Mouse (Mus musculus) layer of hippocampus, adult 11-12 months (tissue): ENCODE measurements at regions not wholly inside any gene's neighbourhood (a gene's known extent, or its start where the extent isn't known, plus 50 kb on each side); places are given as distances from the start of the nearest gene placed in this dataset.
A peak's percentile ranks its signal among the peaks of the same experiment; 100 is the strongest.

Experiments
- DNase-seq: peaks from one replicate; pipeline ENCODE4 v3.0.0; 2022; ENCODE audit warnings: low spot score

- no peak for DNase-seq
These were observed 56.4 kb upstream of the Adra2c start for GRCm38 (mm10) chr5:35221451-35222305.

GRCm38 (mm10) chr5:35216271-35216670 is 61.8 kb upstream of the Adra2c start:
- DNase-seq = no peak

GRCm38 (mm10) chr5:35215480-35216195 is 62.5 kb upstream of the Adra2c start:
- peak; percentile 30 for DNase-seq

- no peak for DNase-seq
These were observed 63.1 kb upstream of the Adra2c start for GRCm38 (mm10) chr5:35215007-35215406.

DNA sequence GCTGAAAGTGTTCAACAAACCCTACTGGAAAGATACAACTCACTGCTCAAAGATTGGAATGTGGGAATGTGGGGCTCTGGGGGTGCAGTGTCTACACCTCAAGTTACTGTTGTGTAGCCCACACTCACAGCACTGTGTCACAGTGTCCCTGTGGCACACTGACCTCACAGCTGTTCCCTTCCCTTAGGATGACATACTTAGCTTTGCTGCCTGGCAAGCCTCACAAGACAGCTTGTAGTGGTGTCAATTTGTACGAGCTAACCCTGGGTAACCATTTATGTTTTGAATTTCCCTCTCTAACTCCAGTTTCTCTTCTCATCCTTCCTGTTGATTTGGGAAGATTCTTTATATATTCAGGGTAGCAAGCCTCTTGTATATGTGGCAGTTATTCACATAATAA is 68.8 kb upstream of the Adra2c start:
- no peak for DNase-seq

DNA sequence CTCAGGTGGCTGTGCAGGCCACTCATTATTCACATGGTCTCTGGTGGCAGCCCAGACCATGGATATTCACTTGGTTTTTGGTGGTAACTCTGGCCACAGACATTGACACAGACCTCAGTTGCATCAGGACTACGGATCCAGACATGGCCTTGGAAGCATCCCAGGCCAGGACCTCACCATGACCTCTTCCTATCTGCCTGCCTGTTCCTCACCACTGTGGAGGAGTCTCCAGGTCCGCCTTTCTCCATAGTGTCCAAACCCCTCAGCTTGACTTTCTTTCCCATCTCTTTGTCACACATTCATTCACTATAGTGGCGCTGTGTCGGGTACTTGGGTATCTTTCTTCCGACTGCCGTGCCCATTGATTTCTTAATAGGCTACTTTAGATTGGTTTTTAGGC is 74.1 kb upstream of the Adra2c start:
- no peak for DNase-seq

GRCm38 (mm10) chr5:35198468-35198867 is 79.7 kb upstream of the Adra2c start:
- DNase-seq = no peak

DNA sequence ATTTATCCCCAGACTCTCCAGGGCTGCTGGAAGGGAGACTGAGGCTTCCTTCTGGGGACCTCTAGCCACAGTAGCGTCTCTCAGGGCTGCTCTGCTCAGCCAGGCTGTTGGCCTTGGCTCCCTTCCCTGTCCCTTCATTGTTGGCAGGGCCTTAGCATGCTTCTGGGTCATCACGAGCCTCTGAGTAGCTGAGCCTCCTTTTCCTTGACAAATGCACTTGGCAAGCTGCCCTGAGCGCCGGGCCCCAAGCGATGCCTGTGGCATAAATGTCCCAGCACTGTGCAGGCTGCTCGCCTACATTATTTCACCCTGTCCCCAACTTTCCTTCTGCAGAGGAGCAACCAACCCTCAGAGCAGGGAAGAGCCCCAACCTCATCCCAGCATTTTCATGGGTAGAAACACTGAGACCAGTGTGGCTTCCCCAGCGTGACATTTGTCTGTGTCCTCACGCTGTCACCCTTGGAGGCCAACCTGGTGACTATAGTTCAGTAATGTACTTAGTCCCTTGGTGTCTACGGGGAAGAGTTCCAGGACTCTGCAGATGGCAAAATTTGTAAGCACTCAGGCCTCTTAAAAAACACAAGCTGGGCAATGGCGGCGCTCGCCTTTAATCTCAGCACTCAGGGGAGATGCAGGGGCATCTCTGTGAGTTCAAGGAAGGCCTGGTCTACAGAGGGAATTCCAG is 83.7 kb upstream of the Lrpap1 start:
- peak; percentile 78 for DNase-seq

DNA sequence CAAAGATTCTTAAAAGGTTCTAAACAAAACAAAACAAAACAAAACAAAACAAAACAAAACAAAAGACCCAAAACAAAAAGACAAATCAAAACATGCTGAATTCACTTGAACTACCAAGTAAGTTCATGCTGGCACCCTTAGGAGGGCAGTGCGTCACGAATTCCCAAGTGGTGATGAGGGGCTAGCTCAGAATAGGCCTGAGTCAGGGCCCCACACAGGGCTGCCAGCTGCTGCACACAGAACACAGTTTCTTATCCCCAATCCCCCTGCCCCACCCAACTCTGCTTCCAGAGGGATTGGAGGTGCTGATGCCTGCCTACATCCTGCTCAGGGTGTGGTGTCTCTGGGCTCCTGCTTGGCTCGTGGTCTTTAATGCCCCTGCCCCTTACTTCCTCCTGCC is 80.3 kb upstream of the Lrpap1 start:
- DNase-seq = no peak

DNA sequence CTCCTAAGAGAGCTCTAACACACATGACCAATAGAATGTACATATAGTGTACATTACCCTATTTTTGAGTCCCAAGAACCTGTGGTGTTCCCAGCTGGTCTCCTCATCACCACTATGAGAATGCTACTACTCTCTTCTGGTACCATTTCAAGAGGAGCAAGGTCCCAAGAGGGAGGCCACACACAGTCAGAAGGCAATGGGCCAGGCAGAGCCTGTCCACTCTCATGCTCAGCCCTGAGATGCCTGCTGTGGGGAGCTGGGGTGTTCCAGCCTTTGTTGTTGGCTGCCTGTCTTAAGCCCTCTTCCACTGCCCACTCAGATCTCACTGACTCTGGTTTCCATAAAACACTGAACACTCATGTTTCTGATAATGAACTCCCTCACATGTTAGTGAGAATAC is 79.7 kb upstream of the Lrpap1 start:
- no peak for DNase-seq

GRCm38 (mm10) chr5:35183418-35183817 is 77.9 kb upstream of the Lrpap1 start:
- no peak for DNase-seq

DNA sequence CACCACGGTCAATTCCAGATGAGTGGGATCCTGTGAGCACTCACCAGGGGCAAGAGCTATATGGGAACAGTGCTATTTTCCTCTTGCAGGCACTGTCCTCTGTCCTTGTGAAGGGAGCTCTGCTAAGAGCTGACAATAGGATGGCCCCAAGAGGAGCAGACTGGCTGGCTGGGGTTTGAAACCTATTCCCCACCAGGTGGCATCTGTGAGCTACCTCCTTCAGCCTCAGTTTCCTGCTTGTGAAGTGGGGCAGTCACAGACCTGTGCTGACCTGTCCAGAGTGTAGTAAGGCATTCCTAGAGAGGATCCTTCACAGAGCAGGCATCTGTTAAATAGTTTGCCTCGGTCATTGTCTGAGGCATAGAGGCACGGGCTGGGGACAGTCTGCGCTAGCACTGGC is 71.8 kb upstream of the Lrpap1 start:
- DNase-seq = peak; percentile 37

- no peak for DNase-seq
These were observed 70.7 kb upstream of the Lrpap1 start for GRCm38 (mm10) chr5:35176112-35176848.

- no peak for DNase-seq
These were observed 68.8 kb upstream of the Lrpap1 start for GRCm38 (mm10) chr5:35174318-35174717.

DNA sequence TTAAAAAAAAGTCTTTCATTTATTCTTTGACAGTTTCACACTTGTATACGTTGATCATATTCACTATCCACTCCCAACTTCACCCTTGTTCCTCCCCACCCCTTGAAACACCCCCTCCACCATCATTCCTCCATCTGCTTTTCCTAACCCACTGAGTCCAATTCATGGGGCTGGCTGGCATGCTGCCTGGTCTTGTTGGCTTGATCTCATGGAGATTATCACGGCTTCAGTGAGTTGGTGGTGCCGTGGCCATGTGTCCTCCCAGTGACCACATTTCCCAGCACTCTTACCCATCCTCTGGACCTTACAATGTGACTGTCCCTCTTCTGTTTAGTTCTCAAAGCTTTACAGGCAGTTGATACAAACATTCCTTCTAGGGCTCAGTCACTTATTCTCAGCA is 65.8 kb upstream of the Lrpap1 start:
- no peak for DNase-seq

DNA sequence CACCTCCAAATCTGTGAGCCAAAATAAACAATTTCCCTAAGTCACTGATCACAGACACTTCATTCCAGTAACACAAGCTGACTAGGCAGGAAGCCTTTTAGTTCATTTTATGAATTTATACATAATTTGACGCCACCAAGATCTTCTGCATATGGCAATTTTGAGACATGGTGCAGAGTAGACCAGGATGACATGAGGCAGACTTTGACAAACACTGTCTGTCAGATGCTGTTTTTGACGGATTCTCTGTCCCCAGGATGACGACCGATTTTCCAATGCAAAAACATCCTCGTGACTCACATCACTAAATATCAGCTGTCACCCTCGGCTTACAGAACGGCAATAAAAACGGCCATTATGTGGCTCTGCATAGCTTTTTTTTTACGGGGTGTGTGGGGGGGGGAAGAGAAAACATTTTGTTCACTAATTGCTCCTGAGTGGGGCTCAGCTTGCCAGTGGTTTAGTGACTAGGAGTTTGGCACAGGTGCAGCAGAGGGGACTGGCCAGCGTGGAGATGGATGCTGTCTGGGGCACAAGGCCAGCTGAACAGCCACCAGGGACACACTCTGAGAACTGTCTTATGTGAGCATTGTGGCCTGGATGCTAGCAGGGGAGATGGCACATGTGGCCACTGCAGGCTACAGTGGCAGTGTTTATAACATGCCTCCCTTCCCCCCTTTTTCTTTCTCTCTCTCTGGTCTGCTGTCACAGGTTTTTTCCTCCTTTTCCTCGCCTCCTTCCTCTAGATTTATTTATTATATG is 65.0 kb upstream of the Lrpap1 start:
- no peak for DNase-seq

DNA sequence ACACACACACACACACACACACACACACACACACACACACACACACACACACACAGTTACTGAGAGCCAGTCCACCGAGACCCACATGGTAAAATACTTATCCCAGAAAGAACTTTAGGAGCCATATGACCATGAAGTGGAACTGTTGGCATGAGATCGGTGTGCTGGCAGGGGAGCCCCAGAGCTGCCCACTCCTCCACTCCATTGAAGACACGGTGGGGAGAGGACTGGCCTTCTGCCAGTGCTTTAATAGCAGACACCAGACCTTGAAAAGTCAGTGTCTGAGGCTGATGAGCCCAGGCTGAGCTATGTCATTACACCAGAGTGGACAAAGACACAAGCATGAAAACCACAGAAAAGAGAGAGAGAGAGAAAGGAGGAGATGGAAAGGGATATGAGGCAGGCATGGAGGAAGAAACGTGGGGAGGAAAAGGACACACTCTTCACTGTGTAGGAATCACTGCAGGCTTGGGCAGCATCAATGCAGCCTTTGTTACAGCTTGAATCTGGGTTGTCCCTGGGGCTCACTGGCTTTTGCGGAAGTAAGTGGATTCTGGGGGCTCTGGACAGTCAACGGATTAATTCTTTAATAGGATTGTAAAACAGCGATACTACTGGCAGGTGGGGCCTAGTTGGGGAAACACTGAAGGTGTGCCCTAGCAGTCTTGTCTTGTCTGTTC is 64.2 kb upstream of the Lrpap1 start:
- no peak for DNase-seq

- DNase-seq = peak; percentile 52
These were observed 63.3 kb upstream of the Lrpap1 start for GRCm38 (mm10) chr5:35168853-35169252.

DNA sequence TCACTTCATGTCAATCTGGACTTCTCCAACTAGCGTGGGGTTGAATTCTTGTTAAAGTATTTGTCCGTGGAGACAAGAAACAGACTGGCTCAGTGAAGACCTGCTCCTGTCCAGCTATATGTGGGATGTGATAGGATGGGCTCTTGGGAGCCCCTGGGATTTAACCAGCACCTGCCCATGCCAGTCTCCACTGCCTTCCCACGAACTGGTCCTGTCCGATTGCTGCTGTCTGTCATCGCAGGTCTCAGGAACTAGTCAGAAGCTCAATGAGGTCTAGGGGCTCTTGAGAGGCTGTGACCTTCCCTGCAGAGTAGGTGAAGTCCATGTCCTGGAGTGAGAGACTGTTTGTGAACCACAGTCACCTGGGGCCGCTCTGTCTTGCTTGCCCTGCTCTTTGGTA is 62.8 kb upstream of the Lrpap1 start:
- DNase-seq = no peak

DNA sequence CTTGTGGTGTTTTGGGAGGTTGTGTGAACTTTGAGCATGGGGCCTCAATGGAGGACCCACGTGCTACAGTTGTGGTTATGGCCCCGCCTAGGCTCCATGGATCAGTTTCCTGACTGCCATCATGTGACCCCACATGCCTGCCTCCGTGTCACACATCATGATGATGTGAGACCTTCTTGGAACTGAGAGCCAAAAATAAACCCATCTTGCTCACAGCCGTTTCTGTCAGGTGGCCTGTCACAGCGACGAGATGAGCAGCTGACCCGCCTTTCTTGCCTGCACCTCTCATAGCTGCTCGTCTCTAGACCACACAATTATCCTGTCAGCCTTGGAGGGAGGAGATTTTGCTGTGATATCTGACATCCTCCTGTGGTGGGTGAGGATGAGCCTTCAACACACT is 60.4 kb upstream of the Lrpap1 start:
- DNase-seq = no peak

- no peak for DNase-seq
These were observed 59.9 kb upstream of the Lrpap1 start for GRCm38 (mm10) chr5:35165459-35165858.
